Mouse (Mus musculus): ENCODE measurements around the gene Pcnx4.

DNA sequence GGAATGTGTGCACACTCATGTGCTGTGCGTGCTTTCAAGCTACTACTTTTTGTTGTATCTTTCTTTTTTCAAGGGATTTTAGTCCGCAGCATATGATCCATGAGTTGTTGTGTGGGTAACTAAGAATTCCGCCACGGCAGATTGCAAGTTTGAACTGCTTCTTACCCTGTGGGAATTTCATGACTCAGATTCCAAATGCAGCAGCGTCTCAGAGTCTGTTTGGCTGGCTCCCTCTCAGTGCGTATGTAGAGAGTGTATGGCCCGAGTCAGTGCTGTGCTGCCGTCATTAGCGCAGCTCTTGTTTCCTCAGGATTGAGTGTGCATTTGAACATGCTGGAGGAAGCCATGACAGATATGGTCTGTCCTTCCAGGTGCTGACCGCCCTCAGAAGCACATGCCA lies 2.4 kb downstream of the Pcnx4 start:
- TF ChIP-seq CTCF (IDR thresholded peaks at IDR 0.05) (no peak), POLR2A (IDR thresholded peaks at IDR 0.05; ENCODE audit: insufficient read depth, low read depth, low read length) (no peak), EP300 (IDR thresholded peaks at IDR 0.05; ENCODE audit: insufficient read depth, low read depth, low read length) (no peak)
